Mouse (Mus musculus) kidney, adult 8-10 months (tissue): ENCODE measurements around the gene Ppp1r15b.

Experiments used
- DNase-seq, 2 experiments: peaks; one replicate each; pipeline ENCODE4 v3.0.0; 2022

Ppp1r15b gene

GRCm38 (mm10) chr1:133162981-133163380 lies 32.0 kb downstream of the Ppp1r15b start:
- no peak for DNase-seq

GRCm38 (mm10) chr1:133163820-133164431 lies 33.0 kb downstream of the Ppp1r15b start, which contains the start of gene Plekha6:
TSS of gene Plekha6 (plus strand) at chr1:133164210.
- peak in 1 of 2 experiments; percentile 35 for DNase-seq

GRCm38 (mm10) chr1:133164591-133165011 lies 33.7 kb downstream of the Ppp1r15b start:
- DNase-seq, result peak; percentile 56 to 65

- no peak for DNase-seq
Measured at GRCm38 (mm10) chr1:133165111-133165510, 34.2 kb downstream of the Ppp1r15b start.

- DNase-seq, result no peak
Measured at GRCm38 (mm10) chr1:133168318-133169060, 37.5 kb downstream of the Ppp1r15b start.

GRCm38 (mm10) chr1:133170196-133170595 lies 39.3 kb downstream of the Ppp1r15b start:
- DNase-seq, result peak; percentile 39 to 55

- no peak for DNase-seq
Measured at GRCm38 (mm10) chr1:133171357-133171756, 40.4 kb downstream of the Ppp1r15b start.

GRCm38 (mm10) chr1:133175150-133175549 lies 44.2 kb downstream of the Ppp1r15b start:
- no peak for DNase-seq

GRCm38 (mm10) chr1:133177480-133178172 lies 46.7 kb downstream of the Ppp1r15b start:
- DNase-seq, result peak; percentile 42 to 62

- DNase-seq, result no peak
Measured at GRCm38 (mm10) chr1:133178732-133179440, 47.9 kb downstream of the Ppp1r15b start.

GRCm38 (mm10) chr1:133181072-133182015 lies 50.4 kb downstream of the Ppp1r15b start:
- peak; percentile 53 to 72 for DNase-seq

GRCm38 (mm10) chr1:133182016-133182705 lies 51.2 kb downstream of the Ppp1r15b start:
- no peak for DNase-seq

GRCm38 (mm10) chr1:133182706-133183095 lies 51.8 kb downstream of the Ppp1r15b start:
- DNase-seq, result no peak

- DNase-seq, result no peak
Measured at GRCm38 (mm10) chr1:133183141-133183925, 52.4 kb downstream of the Ppp1r15b start.

GRCm38 (mm10) chr1:133187948-133188680 lies 57.2 kb downstream of the Ppp1r15b start:
- DNase-seq, result no peak

GRCm38 (mm10) chr1:133188719-133189118 lies 57.8 kb downstream of the Ppp1r15b start:
- no peak for DNase-seq
